Mouse (Mus musculus): ENCODE measurements at regions not wholly inside any gene's neighbourhood (a gene's known extent, or its start where the extent isn't known, plus 50 kb on each side); places are given as distances from the start of the nearest gene placed in this dataset.

GRCm38 (mm10) chr12:11754184-11754907 lies 298.5 kb downstream of the Rad51ap2 start:
- no peak for TF ChIP-seq CTCF (conservative IDR thresholded peaks at IDR 0.05; ENCODE audit: insufficient read depth, insufficient read length, low read depth, low read length)
- TF ChIP-seq POLR2A (IDR thresholded peaks at IDR 0.05; ENCODE audit: low read depth, low read length): no peak
